Mouse (Mus musculus) right cerebral cortex, postnatal 36 days (tissue): ENCODE results near the gene S100a2.

Experiments
- DNase-seq, 2 experiments: peaks; one replicate each; pipeline ENCODE4 v3.0.0; 2022; ENCODE audit warnings: low spot score in 2 of 2, mixed read lengths in 1 of 2

The S100a2 gene

DNA sequence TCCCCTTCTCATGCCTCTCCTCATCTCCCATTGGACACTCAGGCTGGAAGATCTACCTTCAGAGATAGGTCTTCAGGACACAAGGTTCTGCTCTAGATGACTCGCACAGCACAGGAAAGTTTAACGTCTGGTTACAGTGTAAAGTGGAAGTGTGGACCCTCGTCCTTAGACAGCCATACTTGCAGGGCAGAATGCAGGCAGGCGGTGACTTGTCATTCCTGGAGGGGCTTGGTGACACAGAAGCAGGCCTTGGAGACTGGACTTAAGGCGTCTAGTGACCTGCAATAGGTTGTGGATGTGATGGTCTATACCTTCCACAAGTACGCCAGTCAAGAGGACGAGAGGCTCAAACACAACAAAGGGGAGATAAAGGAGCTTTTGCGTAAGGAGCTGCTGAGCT lies at the start of gene S100a2:
Gene S100a2, plus strand, starts transcription at position 301 of the 400 bp plus-strand sequence.
- DNase-seq = no peak

DNA sequence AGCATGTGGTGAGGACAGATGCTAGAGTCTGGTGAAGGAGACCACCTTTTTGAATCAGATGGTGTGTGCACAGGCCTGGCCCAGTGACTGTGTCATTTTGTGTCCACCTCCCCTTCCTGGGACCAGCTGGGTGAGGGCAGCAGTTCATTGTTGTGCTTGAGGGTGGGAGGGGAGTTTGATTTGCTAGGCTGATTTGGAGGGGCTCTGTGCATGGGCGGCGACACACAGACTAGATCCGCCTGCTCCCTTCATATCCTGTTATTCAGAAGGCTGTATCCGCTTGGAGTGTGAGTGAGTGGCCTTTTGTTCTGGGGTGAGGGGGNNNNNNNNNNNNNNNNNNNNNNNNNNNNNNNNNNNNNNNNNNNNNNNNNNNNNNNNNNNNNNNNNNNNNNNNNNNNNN lies 49.1 kb upstream of the S100a2 start:
- no peak for DNase-seq

DNA sequence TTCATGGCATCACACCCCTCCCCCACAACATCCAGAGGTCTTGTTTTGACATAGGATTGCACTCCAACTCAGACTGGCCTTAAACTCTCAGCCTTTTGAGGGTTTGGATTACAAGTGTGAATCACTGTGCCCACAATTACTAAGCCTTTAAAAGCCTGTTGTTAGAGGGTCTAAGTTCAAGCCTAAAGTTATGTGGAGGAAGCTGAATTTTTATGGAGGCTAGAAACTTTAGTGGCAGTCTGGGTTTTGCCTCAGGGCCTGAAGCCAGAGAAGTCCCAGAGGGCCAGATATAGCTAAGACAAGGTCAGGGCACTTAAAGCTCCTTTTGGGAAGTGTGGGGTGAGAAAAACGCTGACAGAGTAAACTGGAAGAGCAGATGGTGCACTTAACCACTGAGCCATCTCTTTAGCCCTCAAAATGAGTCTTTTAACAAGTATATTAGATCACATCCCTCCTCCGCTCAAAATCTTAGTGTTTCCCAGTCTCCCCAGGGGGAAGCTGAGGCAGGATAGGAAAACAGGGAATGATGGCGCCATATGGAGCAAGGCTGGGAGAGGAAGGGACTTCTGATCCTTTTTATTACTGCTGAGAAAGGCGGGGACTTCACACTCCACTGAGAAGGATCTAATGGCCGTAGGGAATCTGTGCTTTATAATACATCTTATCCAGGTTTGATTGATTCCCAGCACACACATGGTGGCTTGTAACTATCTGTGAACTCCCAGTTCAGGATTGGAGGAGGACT lies 40.2 kb upstream of the S100a2 start:
- DNase-seq = no peak

DNA sequence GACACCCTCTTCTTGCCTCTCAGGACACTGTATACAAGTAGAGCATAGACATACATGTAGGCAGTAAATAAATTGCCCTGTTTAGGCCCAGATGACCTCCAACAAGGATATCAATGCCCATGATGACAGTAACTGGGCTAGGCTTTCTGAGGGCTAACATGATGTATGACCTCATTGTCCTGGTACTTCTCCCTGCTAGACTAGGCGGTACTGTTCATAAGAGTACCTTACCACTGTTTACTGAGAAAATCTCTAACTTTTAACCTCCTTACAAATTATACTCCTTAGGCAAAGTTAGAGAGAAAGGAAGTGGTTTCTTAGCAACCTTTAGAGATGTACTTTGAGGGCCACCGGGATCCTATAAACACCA lies 39.6 kb upstream of the S100a2 start:
- DNase-seq = no peak

DNA sequence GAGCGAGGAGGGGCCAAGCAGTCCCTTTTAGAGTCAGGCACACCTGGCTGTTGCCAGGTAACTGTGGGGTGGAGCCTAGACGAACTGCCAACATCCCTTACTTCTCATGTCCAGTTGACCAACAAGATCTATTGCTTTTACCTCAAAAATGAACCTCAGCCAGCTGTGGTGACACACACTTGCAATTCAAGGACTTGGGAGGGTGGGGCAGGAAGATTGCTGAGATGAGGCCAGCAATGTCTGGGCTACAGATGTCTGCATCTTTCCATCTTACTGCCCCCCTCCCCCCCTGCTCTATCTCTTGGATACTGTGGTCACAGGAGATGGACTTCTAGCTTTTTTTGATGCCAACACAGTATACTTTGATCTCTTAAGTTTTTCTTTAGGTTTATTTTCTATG lies 37.8 kb upstream of the S100a2 start:
- no peak for DNase-seq

DNA sequence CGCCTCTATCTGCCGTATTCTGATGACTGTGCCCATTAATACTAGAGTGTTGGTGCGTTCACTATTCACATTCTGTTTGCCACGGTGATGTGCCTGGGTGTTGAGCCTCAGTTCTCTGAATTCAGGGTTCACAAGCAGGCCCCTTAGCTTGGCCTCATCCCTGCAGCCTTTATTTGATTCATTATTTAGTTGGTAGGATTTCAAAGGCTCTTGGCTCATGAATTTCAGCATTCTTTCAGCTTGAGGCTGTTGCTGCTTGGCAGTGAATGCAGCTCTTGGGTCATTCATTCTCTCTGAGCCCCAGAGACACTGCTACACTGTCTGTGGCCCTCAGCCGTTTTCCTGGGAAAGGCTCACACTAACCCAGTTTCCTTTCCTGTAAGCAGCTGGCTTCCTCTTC lies 34.1 kb upstream of the S100a2 start:
- peak; percentile 22 to 45 for DNase-seq

DNA sequence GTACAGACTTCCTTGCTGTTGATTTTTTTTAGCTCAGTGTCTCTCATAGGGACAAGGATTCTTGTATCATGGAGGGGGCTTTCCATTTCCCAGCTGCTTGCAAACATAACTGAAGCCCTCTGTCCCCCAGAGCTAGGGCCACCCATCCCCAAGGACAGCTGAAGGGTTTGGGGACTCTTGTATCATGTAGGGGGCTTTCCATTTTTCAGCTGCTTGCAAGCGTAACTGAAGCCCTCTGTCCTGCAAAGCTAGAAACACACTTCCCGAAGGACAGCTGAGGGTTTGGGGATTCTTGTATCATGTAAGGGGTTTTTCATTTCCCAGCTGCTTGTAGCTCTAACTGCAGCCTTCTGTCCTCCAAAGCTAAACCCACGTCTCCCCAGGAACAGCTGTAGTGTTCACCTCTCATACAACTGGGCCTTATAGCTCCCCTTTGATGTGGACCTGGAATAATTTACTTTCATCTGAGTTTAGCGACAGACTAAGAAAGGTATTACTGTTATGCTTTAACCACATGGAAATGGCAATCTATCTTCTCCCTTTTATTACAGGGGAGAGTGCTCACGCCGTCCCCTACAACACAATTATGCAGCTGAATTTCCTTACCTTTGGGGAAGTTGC lies 29.9 kb upstream of the S100a2 start, which contains the start of gene S100a3:
Gene S100a3, plus strand, starts transcription at position 571 of the 621 bp plus-strand sequence.
- no peak for DNase-seq

DNA sequence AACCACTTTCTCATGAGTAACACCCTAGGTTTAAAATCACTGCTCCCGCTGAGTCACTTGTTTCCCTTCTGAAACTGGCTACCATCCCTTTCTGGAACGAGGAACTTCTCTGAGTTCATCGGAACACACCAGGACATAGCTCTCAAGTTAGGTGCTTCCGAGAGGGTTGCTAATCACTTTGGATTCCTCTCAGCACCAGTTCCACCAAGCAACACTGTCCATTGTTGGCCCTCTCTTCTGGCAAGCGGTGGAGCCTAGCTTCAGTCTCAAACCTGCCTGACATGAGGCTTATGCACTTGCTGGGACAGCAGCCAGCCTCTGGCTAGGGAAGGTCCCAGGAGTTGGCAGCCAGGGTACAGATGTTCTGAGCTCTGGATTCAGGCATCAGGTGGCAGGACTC lies 15.4 kb upstream of the S100a2 start:
- no peak for DNase-seq

DNA sequence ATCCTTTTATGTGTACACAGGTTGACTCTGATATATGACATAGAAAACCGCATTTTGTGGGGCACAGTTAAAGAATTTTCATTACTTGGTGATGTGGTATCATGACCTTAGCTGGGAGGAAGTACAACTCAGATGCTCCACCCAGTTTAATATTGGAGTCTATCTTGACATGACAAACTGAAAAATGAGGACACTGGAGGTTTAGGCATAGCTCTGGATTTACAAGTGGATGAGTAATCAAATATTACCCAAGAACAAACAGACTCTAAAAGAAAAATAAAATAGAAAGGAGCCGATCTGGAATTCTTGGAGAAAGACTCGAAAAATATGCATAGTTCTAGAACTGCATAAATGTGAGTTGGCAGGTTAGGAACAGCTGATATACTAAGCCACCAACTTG lies 14.7 kb upstream of the S100a2 start:
- no peak for DNase-seq

DNA sequence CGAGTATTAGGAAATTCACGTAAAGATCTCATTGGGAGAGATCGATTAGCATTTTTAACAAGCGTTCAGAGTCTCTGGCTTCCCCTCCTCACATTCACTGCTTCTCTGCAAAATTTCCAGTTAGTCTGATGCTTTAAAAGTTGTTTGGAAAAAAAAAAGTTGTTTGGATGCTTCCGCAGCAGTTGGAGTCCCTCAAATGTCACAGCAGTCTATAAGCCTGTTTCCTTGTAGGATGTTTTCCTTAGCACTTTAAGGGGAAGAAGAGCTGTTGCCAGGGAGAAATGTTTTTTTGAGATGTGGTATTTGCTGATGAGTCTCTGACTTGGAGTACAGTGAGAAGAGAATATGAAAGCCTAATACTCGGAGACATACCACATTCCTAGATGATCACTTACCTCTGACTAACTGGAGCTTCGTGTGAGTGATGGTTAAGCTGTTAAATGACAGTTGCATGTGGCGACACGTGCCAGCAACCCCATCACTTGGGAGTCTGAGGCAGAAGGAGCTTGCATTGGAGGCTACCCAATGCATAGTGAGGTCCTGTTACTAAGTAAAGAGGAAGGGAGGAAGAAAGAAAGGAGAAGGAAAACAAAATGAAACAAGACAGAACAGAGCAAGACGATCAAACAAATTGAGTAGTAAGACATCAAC lies 13.6 kb upstream of the S100a2 start:
- no peak for DNase-seq

DNA sequence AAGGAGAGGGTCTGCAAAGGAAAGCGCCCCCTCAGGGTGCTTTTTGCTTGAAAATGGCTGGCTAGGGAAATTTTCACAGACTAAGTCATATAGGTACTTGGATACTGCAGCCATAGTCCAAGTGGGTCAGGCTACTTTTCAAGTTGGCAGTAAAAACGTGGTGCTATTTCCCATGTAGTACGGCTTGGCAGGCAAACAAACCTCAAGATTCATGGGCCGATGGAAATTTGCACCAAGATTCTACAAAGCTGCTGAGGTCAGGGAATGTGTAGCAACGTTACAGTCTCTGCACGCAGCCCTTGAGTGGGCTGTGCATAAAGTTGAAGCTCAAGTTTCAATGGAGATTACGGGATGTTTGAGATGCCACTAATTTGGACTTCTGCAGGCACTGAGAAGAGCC lies 10.6 kb upstream of the S100a2 start:
- DNase-seq = no peak

DNA sequence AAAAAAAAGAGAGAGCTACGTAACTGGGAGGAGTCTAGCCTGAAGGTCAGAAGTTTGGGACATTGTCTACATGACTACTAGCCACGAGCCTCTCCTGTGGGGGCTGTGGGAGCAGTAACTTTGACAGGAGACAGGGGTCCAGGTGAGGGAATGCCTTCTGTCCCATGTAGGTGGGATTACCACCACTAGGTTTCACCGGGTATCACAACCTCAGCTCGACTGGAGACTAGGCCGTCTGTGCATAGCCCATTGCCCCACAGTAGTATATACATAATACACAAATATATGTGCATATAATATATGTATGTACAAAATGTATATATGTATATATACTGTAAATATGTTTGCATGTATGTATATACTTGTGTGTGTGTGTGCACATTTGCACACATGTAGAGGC lies 8.9 kb upstream of the S100a2 start:
- no peak for DNase-seq

DNA sequence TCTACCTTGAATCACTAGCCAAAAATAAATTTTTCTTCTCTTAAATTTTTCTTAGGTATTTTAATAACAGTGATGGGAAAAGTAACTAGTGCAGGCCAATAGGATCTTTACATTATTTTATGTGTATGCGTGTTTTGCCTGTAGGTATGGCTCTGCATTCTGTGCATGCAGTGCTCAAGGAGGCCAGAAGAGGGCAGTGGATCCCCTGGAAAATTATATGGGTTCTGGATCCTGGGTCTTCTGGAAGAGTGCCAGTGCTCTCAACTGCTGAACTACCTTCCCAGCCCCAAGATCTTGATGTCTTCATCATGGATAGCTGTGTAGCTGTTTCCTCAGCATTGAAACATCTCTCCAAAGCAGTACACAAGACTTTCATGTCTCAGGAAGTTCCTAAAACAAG lies 7.9 kb upstream of the S100a2 start:
- DNase-seq = no peak

DNA sequence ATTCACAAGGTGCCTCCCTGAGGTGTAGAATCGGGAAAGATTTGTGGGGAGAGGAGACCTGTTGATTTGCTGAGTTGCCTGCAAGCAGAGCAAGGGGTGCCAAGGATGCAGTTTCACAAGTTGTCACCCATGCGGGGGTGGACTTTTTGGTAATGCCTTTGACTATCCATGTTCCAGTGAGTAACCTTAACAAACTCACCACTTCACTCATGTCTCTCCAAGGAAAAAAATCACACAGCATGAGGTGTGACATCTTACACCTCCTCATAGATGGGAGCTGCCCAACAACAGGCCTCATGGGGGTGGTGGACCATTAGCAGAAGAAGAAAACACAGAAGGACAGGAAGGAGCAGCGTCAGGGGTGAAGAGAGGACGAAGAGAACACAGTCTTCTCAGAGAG lies 7.5 kb upstream of the S100a2 start:
- no peak for DNase-seq

DNA sequence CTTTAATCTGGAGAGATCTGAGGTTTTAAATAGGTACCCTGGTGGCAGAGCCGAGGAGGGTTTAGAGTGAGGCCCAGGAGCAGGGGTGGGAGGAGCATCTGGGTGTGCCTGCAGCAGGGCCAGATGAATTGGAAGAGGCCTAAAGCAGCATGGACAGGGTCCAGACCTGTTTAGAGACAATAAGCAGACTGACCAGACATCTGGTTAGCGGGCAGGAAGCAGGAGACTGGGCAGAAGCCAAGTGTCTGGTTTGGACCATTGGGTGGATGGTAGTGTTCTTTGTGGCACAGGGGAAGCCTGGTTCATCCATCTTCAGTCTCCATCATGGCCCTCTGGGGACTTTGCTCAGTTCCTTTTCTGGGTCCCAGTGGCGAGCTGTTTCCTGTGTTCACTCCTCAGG lies 6.2 kb upstream of the S100a2 start:
- DNase-seq = no peak

DNA sequence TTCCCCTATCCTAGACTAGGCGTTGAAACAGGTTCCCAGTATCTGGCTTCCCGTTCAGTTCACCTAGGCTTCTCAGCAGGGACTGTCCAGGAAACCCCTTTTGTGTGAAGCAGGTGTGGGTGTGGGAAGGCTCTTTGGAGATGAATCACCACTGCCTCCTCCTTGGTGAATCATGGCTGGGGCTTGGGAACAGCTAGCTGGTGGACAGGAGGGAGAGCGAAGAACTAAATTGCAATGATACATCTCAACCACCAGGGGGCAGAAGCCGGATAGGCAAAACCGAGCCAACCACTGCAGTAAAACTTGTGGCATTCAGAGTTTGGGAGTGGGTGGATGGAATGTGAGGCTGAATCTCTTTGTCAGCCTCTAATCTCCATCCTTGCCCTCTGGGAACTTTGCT lies 4.5 kb upstream of the S100a2 start:
- peak; percentile 65 to 68 for DNase-seq

DNA sequence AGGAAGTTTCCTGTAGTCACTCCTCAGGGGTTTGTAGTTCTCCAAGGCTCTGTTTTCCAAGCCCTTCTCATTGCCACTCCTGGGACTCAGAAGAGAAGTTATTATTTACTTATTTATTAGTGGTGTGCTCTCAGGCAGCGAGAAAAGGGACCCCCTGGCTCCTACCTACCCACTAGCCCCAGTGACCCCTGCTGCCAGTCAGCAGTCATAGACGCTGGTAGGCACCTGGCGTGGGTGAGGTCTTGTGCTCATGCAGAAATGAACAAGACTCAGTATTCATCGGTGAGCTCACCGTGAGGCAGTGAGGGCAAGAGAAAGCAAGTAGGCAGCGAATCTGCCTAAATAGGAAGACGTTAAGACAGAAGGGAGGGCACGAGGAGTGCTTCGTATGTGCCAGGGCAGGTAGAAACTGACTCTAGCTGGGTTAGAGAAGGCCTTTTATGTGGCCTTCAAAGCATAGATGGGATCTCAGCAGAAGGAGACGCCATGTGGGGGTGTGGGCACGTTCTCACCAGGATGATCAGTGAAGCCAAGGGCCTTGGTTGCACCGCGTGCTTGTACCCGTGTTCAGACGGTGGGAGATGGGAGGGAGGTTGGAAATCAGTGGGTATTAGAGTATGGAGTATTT lies 3.9 kb upstream of the S100a2 start:
- no peak for DNase-seq

DNA sequence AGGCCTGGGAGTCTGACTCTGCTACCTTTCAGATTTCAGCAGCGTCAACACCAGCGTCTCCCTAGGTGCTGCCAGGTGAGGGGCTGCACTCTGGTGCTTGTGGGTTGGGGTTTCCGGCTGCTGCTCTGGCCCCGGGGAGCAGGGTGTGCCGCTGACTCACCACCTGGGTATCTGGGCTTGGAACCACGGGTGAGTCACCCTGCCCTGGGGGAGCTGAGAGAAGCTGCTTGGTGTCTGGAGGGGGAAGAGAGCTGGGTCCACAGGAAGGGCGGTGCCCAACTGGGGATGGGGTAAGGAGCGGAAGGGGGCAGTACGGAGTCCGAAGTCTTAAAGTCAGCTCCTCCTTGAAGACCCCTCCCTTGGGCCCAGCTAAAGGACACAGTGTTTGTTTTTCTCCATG lies 3.1 kb upstream of the S100a2 start:
- no peak for DNase-seq

DNA sequence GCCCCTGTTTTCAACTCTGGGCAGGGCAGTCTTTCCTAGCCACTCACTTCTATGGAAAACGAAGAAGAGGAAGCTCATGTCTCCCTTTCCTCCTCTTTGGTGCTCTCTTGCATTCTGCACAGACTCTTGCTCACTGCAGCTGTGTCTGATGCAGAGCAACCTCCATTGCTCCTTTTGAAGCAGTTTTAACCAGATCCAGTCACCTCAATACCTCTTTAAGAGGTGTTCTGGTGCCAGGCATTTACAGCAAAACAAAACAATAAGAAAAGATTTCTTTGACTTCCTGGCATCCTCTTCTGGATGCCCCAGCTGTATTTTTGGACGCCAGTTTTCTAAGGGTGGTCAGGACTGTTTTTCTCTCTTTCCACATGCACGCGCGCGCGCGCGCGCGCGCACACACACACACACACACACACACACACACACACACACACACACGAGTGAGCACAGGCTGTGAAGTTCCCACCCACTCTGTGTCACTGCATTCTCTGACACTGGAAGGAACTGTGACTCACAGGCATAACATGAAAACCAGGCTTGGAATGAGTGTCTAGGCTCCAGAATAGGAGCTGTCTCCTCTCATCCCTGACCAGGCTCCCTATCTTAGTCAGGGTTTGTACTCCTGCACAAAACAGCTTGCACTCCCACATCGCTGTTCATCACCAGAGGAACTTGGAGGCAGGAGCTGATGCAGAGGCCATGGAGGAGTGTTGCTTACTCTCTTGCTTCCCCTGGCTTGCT lies 2.5 kb upstream of the S100a2 start:
- peak; percentile 38 to 66 for DNase-seq

DNA sequence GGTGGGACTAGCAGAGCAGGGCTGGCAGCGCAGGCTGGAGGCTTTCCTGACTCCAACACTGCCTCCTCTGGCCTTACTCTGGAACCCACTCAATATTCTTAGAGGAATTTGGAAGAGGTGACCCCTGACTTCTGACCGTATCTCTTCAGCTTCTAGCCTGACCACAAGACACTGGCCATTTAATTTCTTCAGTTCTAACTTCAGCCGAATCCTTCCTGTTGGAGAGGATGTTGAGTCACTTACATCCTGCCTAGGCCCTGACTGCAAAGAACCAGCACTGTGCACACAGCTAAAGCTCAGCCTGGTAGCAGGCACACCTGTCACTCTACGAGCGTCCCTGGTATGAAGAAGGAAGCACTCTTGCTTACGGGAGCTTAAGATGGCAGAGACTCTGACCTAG lies 657 bp upstream of the S100a2 start:
- DNase-seq = no peak

DNA sequence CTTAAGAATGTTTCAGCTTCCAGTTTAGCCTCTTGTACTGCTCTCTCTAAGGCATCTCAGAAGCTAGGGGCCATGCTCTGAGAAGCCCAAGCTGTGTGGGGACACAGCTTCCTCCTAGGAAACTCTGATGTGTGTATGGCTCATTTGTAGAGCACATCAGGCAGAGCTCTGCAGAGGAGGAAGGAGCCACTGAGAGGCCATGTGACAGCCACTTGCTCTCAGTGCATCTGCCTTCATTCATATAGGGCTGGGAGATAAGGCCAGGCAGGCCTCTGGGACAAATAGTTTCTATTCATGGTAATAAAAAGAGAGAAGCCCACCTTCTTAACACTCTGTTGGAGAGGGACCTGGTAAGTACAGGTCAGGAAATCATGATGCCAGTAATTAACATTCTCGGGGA lies 4.4 kb downstream of the S100a2 start:
- DNase-seq = no peak

DNA sequence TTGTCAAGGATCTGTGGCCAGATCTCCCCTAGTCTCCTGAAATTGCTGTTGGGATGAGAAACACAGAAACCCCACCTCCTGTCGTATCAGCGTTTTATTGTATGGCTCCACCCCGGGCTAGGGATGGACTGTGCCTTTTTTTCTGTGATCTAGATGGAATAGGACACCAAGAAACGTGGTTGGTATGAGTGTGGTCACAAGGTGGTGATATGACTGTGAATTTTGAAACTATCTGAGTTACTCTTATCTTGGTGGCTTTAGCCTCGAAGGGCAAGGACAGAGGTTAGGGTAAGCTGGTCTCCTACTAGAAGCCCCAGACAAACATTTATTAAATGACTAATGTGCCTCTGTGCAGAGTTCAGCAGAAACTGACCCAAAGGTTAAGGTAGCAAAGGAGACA lies 5.5 kb downstream of the S100a2 start:
- DNase-seq = no peak
